Mouse (Mus musculus) hematopoietic stem cell, adult 5-6 weeks (primary cell): ENCODE data around the gene Rai1. TPM values are rescaled to one million over a fixed set of nuclear protein-coding genes. Genes with fewer than 3 reads are reported as not detected.
A peak's percentile ranks its signal among the peaks of the same experiment; 100 is the strongest.

Experiments used
- ATAC-seq, 2 experiments: fragments of 125-278 bp in 1 of 2; replicated peaks in 1 of 2; 2 replicates each; pipeline ENCODE4 v1.8.0; 2016 to 2017; ENCODE audit warnings: inconsistent platforms in 2 of 2, mild to moderate bottlenecking in 2 of 2, moderate number of reproducible peaks in 2 of 2, low read depth in 1 of 2, moderate TSS enrichment in 1 of 2; ENCODE audit not compliant: low FRiP score in 2 of 2, poor library complexity in 2 of 2, severe bottlenecking in 2 of 2, insufficient read depth in 1 of 2, low TSS enrichment in 1 of 2
- total RNA-seq: library from RNA; stranded (forward); fragments of 172-1452, 232-1000 nt; gene quantifications from 2 replicates; pipeline ENCODE4 v1.2.3, GENCODE M21; 2017

Gene Rai1
- total RNA-seq, 1 experiment from 2014 or later, result 20.8 TPM

DNA sequence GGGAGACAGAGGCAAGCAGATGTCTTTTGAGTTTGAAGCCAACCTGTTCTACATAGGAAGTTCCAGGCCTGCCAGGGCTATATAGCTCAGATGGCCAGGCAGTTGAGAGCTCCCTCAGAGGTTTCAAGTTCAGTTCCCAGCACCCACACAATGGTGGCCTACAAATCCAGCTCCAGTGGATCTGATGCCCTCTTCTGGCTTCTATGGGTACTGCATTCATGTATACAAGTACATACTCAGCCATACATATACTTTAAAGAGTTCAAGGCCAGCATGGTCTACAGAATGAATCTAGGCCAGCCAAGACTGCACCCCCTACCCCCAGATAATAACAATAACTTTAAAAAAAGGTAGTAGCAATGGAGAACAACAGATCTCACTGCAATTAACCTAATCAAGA lies 90.3 kb downstream of the Rai1 start:
- no peak for ATAC-seq

DNA sequence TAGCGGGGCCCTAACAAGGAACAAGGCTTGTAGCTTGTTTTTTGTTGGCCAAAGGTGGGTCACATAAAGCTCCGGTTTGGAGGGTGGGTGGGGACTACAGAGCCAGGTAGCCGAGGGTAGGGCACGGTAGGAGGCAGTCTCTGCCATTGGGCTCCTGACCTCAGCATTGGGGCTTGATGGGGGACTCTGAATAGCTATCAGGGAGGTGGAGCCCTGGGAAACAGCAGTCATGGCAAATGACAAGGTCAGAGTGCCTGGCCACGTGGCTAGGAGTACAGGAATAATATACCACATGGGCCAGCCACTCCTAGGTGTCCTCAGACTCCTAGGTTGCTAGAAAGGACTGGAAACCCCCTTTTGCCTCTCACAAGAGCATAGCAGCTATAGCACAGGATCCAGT lies 91.5 kb downstream of the Rai1 start:
- no peak for ATAC-seq

DNA sequence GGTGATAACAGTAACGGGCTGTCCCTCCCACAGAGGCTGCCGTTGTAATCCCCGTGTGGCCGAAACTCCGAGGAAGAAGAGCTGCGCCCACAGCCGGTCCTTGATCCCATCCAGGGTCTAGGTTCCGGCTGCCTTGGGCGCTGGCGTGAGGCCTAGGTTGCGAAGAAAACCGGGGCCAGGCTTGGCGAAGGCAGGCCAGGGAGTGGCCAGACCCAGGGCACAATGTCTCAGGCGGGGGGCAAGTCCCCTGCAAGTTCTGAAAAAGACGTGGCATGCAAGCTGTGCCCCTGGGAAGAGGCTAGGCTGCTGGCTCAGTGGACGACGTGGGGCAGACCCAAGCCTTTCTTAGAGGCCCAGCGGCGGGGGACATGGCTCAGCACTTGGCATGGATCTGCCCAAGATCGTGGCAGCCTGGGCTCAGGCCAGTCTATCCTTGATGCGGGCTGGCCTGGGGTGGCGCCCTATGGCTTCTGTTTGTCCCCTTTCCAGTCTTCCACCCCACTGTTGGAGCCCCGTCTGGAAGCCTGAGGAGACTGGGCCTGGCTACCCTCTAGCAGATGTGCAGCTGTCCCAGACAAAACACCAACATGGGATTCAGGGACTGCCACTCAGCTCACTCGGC lies 93.3 kb downstream of the Rai1 start:
- ATAC-seq, result no peak

DNA sequence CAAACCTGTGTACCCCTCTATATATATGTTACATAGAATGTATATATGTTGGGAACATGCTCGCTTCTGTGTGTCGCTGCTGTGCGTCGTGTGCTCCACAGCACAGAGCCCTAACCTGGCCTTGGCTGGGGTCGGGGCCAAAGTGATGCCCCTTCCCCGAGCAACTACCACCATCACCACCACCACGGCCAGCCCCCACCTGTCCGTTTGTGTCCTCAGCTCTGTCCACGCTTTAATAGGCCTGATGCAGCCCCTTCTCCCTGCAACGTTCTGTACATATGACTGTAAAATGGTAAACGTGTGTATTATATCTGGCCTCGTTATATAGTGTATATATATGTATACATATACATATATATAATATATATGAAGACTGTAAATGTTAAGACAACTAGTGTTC lies 93.8 kb downstream of the Rai1 start:
- ATAC-seq, result no peak

DNA sequence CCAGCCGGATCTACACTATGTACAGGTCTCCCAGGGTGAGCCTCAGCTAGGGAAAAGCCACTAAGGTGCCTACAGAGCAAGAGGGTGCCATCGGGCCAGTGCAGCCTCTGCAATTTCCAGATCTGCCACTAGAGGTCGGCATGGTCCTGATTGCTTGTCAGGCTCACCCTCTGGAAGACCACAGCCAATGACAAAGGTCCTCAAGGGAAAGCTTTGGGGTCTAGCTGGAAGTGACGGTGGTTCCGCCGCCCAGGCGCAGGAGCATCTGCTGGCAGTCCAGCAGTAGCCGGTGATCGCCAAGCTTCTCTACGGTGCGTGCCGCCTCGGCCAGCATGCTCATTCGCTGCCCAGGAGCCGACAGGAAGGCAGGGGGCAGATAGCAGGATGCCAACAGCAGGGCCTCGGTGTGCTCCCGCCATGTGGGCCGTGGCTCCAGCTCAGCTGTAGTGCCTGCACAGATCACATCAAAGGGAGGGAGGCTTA lies 94.9 kb downstream of the Rai1 start:
- peak; percentile 76 to 82 for ATAC-seq

GRCm38 (mm10) chr11:60200384-60200783 lies 95.6 kb downstream of the Rai1 start:
- ATAC-seq, result no peak

DNA sequence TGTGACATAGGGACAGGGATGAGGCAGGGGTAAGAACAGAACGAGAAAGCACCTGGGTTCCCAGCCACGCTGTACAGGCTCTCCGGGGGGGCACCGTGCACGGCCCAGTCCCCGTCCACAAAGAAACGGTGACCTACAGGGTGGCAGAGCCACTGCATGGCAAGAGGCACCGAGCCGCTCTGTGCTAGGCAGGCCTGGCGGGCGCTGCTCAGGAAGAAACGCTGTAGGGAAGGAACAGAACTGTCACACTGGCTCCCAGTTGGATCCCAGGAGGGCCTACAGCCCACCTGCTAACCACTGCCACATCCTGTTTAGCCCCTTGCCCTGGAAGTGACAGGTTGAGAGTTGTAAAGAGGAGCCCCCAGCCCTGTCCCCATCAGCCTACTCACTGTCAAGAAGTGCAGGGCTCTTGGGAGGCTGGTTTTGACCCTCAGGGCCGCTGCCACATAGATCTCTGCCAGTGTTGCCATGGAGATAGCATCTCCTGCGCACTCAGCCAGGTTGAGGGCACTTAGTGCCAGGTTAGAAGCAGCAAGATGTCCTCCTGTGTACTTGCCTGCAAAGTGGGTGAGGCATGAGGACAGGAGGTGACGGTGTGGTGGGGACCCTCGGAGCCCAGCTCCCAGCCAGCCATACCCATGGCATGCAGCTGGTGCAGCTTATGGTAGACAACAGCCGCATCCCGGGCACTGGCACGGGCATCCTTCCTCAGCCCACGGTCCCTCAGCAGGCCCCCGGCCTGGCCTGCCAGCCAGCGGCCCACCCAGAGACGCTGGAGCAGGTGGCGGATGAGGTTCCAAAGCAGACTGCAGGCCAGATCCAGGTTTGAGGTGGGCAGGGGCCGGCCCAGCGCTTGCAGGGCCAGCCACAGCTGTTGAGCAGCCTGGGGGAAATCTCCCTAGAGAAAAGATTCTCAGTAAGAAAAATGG lies 98.2 kb downstream of the Rai1 start:
- ATAC-seq, result no peak

DNA sequence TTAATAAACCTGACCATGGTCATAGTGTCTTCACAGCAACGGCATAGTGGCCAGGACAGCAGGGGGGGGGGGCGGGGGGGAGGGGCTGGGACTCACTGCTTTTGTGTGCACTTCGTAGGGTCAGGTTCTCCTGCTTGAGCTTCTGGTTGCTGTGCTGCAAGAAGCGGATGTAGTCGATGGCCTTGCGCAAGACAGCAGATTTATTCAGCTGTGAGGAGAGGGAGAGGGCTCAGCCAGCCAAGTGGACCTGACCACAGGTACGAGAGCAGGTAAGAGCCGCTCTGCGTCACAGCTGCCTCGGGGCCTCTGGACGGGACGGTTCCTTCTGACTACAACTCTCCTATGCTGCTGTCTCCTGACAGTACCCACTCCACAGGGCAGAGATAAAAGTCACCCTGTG lies 100.2 kb downstream of the Rai1 start:
- no peak for ATAC-seq

DNA sequence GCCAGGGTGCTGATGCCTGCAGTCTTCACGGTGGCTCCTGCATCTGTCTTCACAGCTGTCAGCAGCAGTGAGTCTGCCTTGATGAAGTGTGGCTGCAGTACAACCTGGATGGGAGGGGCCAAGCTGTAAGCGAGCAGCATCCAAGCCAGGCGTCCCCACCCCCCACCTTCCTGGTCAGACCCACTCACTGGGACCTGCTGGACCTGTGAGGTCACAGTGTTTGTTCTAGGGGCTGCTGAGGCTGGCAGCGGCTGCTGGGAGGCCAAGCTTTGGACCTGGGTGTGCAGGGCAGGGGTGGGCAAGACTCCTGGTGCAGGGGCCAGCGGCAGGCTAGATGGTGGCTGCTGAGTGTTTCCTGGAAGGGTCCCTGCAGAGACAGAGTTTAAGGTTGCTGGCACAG lies 101.4 kb downstream of the Rai1 start:
- no peak for ATAC-seq

DNA sequence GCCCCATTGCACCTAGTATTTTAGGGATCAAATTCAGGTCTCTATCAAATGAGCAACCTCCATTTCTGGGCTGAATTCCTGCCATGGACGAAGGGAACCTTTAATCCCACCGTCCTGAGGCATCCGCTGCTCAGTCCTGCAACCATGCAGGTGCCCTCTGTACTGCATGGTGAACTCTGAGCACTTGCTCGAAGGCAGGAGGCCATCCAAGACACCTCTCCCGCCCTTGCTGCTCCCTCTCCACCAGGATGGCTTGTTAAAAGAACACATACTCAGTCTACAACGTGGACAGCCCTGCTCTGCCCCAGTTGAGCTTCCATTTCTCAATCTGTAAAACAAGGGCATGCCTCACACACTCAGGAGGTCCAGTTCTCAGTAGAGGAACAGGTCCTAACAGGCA lies 103.4 kb downstream of the Rai1 start:
- no peak for ATAC-seq

DNA sequence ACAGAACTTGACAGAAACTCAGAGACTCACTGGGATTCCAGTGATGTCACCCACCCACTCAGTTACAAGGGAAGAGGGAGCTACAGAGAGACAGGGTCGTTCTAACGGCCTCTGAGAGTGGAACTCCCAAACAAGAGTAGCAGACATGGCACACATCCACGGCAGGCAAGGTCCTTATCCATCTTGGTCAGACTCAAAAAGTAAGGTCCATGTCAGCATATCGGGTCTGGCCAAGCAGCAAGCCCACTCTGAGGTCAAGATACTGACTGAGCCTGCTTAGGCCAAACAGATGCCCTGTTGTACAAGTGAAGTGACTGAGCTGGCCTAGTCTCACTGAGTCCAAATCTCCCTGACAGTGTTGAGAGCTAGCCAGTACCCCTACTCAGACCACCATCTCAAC lies 103.9 kb downstream of the Rai1 start:
- no peak for ATAC-seq

GRCm38 (mm10) chr11:60209217-60209932 lies 104.6 kb downstream of the Rai1 start:
- no peak for ATAC-seq

DNA sequence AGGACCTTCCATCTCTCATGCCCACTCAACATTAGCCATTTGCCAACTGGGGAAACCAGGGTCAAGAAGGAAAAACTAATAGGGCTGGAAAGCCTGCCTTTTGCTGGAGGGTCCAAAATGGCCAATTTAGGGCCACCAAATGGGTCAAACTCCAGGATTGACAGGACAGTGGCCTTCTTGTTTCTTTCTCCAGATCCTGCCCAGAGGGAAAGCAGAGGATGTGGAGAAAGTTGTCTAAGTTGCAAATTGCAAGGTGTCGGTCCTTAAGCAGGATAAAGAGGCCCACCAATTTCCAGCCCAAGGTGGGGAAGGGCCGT lies 105.1 kb downstream of the Rai1 start:
- ATAC-seq, result no peak

DNA sequence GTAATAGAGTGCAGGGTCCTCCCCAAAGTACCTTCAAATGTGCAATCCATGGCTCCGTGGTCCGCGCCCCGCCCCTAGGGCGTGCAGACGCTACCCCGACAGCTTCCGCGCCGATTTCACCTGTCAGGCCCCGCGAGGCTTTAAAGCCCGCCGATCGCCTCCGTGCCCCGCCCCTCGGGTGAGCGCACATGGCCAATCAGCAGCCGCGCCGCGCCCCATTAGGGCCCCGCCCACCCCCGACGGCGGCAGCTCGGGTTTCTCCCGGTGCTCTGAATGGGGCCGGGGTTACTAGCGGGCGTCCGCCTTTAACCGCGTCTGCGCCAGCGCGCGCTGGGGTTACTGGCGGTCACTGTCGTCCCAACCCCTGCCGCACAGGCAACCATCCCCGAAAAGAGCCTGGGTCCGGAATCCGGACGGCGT lies 105.5 kb downstream of the Rai1 start:
- peak; percentile 84 to 87 for ATAC-seq

DNA sequence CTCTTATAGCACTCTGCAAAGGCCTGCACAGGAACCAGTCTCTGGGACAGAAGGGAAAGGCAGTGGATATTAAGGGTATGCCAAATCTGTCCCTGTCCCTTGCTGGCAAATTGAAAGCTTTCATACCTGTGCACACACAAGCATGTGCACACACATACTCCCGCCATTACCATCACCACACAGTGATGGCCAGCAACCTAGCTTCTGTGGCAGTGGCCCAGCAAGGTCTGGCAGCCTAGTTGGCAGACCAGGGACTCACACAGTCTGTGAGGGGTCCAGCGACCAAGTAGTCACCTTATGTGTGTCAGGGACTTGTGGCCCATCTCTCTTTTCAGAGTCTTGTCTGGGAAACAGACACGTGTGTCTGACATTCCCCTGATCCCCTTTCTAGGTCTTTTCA lies 106.3 kb downstream of the Rai1 start:
- no peak for ATAC-seq

GRCm38 (mm10) chr11:60211761-60212160 lies 106.9 kb downstream of the Rai1 start:
- ATAC-seq, result no peak

DNA sequence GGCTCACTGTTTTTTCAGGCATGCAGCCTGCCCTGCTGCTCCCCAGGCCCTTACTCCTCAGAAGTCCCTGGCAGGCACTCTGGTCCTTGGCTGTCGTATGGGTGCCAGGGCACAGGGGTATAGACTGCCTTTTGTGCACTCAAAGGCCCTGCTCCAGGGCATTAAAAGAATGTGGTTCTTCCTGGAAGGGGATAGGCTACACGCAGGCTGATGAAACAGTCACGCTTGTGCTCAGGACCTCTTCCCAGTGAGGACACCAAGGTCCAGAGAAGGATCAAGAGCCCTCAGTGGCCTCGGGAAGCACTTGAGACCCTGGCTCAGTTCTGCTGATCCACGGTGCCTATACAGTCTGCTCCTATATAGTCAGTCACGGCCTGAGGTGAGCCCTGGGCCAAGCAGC lies 108.5 kb downstream of the Rai1 start:
- no peak for ATAC-seq

DNA sequence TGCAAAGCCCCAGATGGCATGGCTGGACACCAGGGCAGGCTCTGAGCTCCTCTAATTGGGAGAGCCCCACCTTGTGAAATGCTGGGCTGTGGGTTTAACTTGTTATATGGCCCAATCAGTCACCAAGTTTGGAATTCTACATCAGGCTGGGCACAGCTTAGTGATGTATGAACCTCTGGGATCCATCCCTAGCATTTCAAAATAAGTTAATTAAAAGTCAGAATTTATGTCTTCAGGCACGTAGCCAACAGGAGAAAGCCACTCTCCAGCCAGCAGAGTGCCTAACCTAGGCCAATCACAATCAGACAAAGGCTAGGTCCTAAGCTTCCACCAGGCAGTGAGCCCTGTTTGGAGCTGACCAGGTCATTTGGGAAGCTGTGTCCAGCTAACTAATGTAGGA lies 111.9 kb downstream of the Rai1 start:
- no peak for ATAC-seq
